Mouse (Mus musculus) neural tube, embryonic 13.5 days (tissue): ENCODE data around the gene U2surp. TPM values are rescaled to one million over a fixed set of nuclear protein-coding genes. Genes with fewer than 3 reads are reported as not detected.

Experiments
- ATAC-seq: fragments of 200-750 bp; cut with Nextera tagmentation; 2 replicates; pipeline ENCODE4 v1.8.0; 2017; ENCODE audit warnings: low read depth, mild to moderate bottlenecking, moderate TSS enrichment, moderate library complexity
- H3K27ac ChIP-seq: fragments of 300-500 bp; sonication (generic); replicated peaks from 2 replicates; pipeline ENCODE4 v1.5.1; 2015; ENCODE audit warnings: moderate library complexity, mild to moderate bottlenecking, inconsistent platforms
- H3K27me3 ChIP-seq: fragments of 300-500 bp; sonication (generic); 2 replicates; pipeline ENCODE4 v1.6.1; 2015; ENCODE audit warnings: mild to moderate bottlenecking, inconsistent platforms
- H3K36me3 ChIP-seq: fragments of 300-500 bp; sonication (generic); 2 replicates; pipeline ENCODE4 v1.6.1; 2015; ENCODE audit warnings: mild to moderate bottlenecking, inconsistent platforms
- H3K4me1 ChIP-seq: fragments of 300-500 bp; sonication (generic); replicated peaks from 2 replicates; pipeline ENCODE4 v1.6.1; 2015; ENCODE audit warnings: inconsistent platforms
- H3K4me2 ChIP-seq: fragments of 300-500 bp; sonication (generic); 2 replicates; pipeline ENCODE4 v1.6.1; 2015; ENCODE audit warnings: inconsistent platforms, mild to moderate bottlenecking, moderate library complexity
- H3K4me3 ChIP-seq: fragments of 300-500 bp; sonication (generic); 2 replicates; pipeline ENCODE4 v1.5.1; 2015; ENCODE audit warnings: mild to moderate bottlenecking, inconsistent platforms
- H3K9ac ChIP-seq: fragments of 300-500 bp; sonication (generic); 2 replicates; pipeline ENCODE4 v1.6.1; 2015; ENCODE audit warnings: moderate library complexity, mild to moderate bottlenecking, inconsistent platforms
- H3K9me3 ChIP-seq: fragments of 300-500 bp; sonication (generic); 2 replicates; pipeline ENCODE4 v1.6.1; 2016; ENCODE audit warnings: inconsistent platforms
- WGBS: fragments of 180-500 bp; shearing (Covaris S2); methylation state at CpG from one replicate; pipeline ENCODE4 v1.1.7; 2015; 5-methylcytosine and 5-hydroxymethylcytosine counted together
- polyA plus RNA-seq: library from polyadenylated mRNA; unstranded; fragments of >200 nt; fragmentation: Nextera tagmentation; extraction: Ambion mirVana; gene quantifications from 2 replicates; pipeline ENCODE4 v1.2.1, GENCODE M21; 2015

Gene U2surp
- polyA plus RNA-seq, result 145 and 161 TPM in 2 replicates

GRCm38 (mm10) chr9:95511472-95512330 lies at the start of gene U2surp:
TSS of gene U2surp (minus strand) at chr9:95511996.
- Histone ChIP-seq H3K9me3 (no peaks in the 10 kb centered on the region), H3K27ac (peak within 1 kb of the TSS; percentile 89), H3K4me2 (peak within 1 kb of the TSS; percentile 86), H3K27me3 (no peaks in the 10 kb centered on the region), H3K36me3 (no peaks in the 10 kb centered on the region), H3K4me3 (peak within 1 kb of the TSS; percentile 80), H3K4me1 (peaks cover 25% of the 10 kb centered on the region), H3K9ac (peak within 1 kb of the TSS; percentile 90)
- peak; percentile 94 for ATAC-seq
- WGBS, result under 1% methylated on average over 74 of the region's 74 CpGs

GRCm38 (mm10) chr9:95559936-95560735 lies 48.3 kb upstream of the U2surp start:
- peak overlapping the region; percentile 82 for H3K27ac ChIP-seq
- H3K36me3 ChIP-seq, result no peaks in the 10 kb centered on the region
- peak overlapping the region; percentile 86 for H3K9ac ChIP-seq
- H3K4me2 ChIP-seq, result peak overlapping the region; percentile 90
- peak overlapping the region; percentile 69 for H3K4me3 ChIP-seq
- peak; percentile 76 for ATAC-seq
- 13% methylated on average over 78 of the region's 78 CpGs for WGBS
- H3K9me3 ChIP-seq, result no peaks in the 10 kb centered on the region
- peaks cover 74% of the 10 kb centered on the region for H3K27me3 ChIP-seq
- peaks cover 41% of the 10 kb centered on the region for H3K4me1 ChIP-seq

GRCm38 (mm10) chr9:95559059-95559935 lies 47.5 kb upstream of the U2surp start, which contains the start of gene Paqr9:
TSS of gene Paqr9 (plus strand) at chr9:95559657.
- Histone ChIP-seq H3K27ac (peak within 1 kb of the TSS; percentile 82), H3K9ac (peak within 1 kb of the TSS; percentile 86), H3K36me3 (no peaks in the 10 kb centered on the region), H3K9me3 (no peaks in the 10 kb centered on the region), H3K4me2 (peak within 1 kb of the TSS; percentile 90), H3K4me1 (peaks cover 41% of the 10 kb centered on the region), H3K27me3 (peaks cover 74% of the 10 kb centered on the region), H3K4me3 (peak within 1 kb of the TSS; percentile 69)
- WGBS, result under 1% methylated on average over 43 of the region's 118 CpGs
- ATAC-seq, result peak; percentile 73

GRCm38 (mm10) chr9:95558726-95559058 lies 46.9 kb upstream of the U2surp start:
- WGBS, result 10% methylated on average over 11 of the region's 11 CpGs
- peak overlapping the region; percentile 86 for H3K9ac ChIP-seq
- H3K4me3 ChIP-seq, result peak overlapping the region; percentile 69
- H3K27me3 ChIP-seq, result peaks cover 74% of the 10 kb centered on the region
- peak overlapping the region; percentile 90 for H3K4me2 ChIP-seq
- H3K36me3 ChIP-seq, result no peaks in the 10 kb centered on the region
- peaks cover 41% of the 10 kb centered on the region for H3K4me1 ChIP-seq
- no peak for ATAC-seq
- no peaks in the 10 kb centered on the region for H3K9me3 ChIP-seq
- peak overlapping the region; percentile 82; the same call in 1 of the 2 replicates for H3K27ac ChIP-seq

- 61% methylated on average over 6 of the region's 6 CpGs for WGBS
- no peak overlapping the region for H3K4me3 ChIP-seq
- no peak overlapping the region for H3K4me2 ChIP-seq
- no peaks in the 10 kb centered on the region for H3K9me3 ChIP-seq
- H3K27me3 ChIP-seq, result peaks cover 67% of the 10 kb centered on the region
- H3K4me1 ChIP-seq, result peaks cover 39% of the 10 kb centered on the region
- H3K36me3 ChIP-seq, result no peaks in the 10 kb centered on the region
- H3K27ac ChIP-seq, result no peak overlapping the region
- ATAC-seq, result no peak
- no peak overlapping the region for H3K9ac ChIP-seq
These were observed 45.9 kb upstream of the U2surp start for GRCm38 (mm10) chr9:95557722-95558121.

- WGBS, result 88% methylated on average over 4 of the region's 4 CpGs
- H3K4me1 ChIP-seq, result peaks cover 22% of the 10 kb centered on the region
These were observed 44.3 kb upstream of the U2surp start for GRCm38 (mm10) chr9:95556067-95556512.

GRCm38 (mm10) chr9:95555233-95555740 lies 43.5 kb upstream of the U2surp start:
- Histone ChIP-seq H3K4me1 (peaks cover 14% of the 10 kb centered on the region), H3K27me3 (peaks cover 43% of the 10 kb centered on the region), H3K4me2 (no peak overlapping the region), H3K36me3 (no peaks in the 10 kb centered on the region), H3K9ac (no peak overlapping the region), H3K4me3 (no peak overlapping the region), H3K27ac (no peak overlapping the region), H3K9me3 (no peaks in the 10 kb centered on the region)
- ATAC-seq, result no peak
- WGBS, result 79% methylated on average over 5 of the region's 5 CpGs

More at GRCm38 (mm10) chr9:95556067-95556512, 44.3 kb upstream of the U2surp start:
- ATAC-seq, result no peak
- H3K9me3 ChIP-seq, result no peaks in the 10 kb centered on the region
- no peaks in the 10 kb centered on the region for H3K36me3 ChIP-seq
- H3K4me3 ChIP-seq, result no peak overlapping the region
- no peak overlapping the region for H3K9ac ChIP-seq
- H3K4me2 ChIP-seq, result no peak overlapping the region
- no peak overlapping the region for H3K27ac ChIP-seq
- H3K27me3 ChIP-seq, result peaks cover 51% of the 10 kb centered on the region

GRCm38 (mm10) chr9:95554231-95555221 lies 42.7 kb upstream of the U2surp start:
- no peaks in the 10 kb centered on the region for H3K36me3 ChIP-seq
- H3K9ac ChIP-seq, result no peak overlapping the region
- H3K4me2 ChIP-seq, result no peak overlapping the region
- H3K27ac ChIP-seq, result no peak overlapping the region
- H3K27me3 ChIP-seq, result peaks cover 37% of the 10 kb centered on the region
- ATAC-seq, result no peak
- H3K9me3 ChIP-seq, result no peaks in the 10 kb centered on the region
- no peak overlapping the region for H3K4me3 ChIP-seq
- peaks cover 9% of the 10 kb centered on the region for H3K4me1 ChIP-seq
- 87% methylated on average over 18 of the region's 18 CpGs for WGBS

GRCm38 (mm10) chr9:95552175-95552705 lies 40.4 kb upstream of the U2surp start:
- H3K4me3 ChIP-seq, result no peak overlapping the region
- no peak for ATAC-seq

More at GRCm38 (mm10) chr9:95552175-95552705, 40.4 kb upstream of the U2surp start:
- Histone ChIP-seq H3K4me2 (no peak overlapping the region), H3K36me3 (no peaks in the 10 kb centered on the region), H3K27me3 (peaks cover 17% of the 10 kb centered on the region), H3K9ac (no peak overlapping the region), H3K9me3 (no peaks in the 10 kb centered on the region), H3K4me1 (no peaks in the 10 kb centered on the region), H3K27ac (no peak overlapping the region)
- 72% methylated on average over 10 of the region's 10 CpGs for WGBS
